Mouse (Mus musculus): ENCODE data around the gene Ipo9.

Ipo9 gene

DNA sequence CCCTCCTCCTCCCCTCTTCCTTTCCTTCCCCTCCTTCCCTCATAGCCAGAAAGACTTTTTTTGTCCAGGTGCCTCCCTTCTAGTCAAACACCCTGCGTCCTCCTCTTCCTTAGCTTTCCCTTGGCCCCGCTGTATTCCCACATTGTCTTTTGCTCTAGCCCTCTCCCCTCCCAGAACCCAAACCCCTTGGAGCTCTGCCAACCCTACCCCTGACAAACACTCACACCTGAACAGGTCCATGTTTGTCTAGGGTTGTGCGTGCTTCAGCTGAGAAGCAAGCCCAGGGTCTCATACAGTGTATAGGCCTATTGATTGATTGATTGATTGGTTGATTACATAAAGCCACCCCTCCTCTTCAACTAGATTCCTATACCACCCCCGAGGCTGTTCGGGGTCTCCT, 60.9 kb downstream of the Ipo9 start:
- Histone ChIP-seq H3K9me3 (ENCODE audit: low read length) (no peaks in the 10 kb centered on the region), H3K4me1 (replicated peaks; ENCODE audit: low read depth, low read length) (peaks cover 46% of the 10 kb centered on the region), H3K27me3 (ENCODE audit: insufficient read depth, low read length) (peaks cover 44% of the 10 kb centered on the region), H3K4me3 (replicated peaks; ENCODE audit: low read length) (0 out of 2 replicates have a peak overlapping the region, but pooled peaks have one; percentile 75), H3K36me3 (ENCODE audit: insufficient read depth, low read length) (no peaks in the 10 kb centered on the region)
- TF ChIP-seq NANOG (IDR thresholded peaks at IDR 0.05; ENCODE audit: borderline replicate concordance, low read length) (no peak), POU5F1 (IDR thresholded peaks at IDR 0.05; ENCODE audit: borderline replicate concordance, low read length) (no peak), CTCF (conservative IDR thresholded peaks at IDR 0.05; ENCODE audit: low read length) (no peak)

DNA sequence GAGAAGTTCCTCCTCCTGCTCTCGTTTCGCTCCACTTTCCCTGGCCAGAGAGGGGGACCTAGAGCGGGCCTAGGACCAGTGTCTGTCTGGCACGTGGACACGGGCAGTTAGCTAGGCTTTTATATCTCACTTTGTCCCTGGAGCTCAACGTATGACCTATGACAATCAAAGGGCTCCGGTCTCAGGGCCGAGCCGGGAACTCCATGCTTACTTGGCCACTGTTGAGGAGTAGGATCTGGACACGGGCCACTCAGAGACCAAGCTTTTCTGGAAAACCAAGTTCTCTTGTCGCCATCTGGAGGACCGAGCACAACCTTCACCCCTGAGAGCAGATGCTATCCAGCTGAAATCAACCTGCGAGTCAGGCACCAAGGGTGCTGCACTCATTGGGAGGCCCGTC, 61.3 kb downstream of the Ipo9 start:
- H3K27me3 ChIP-seq (ENCODE audit: insufficient read depth, low read length) = peaks cover 40% of the 10 kb centered on the region
- H3K4me1 ChIP-seq (replicated peaks; ENCODE audit: low read depth, low read length) = peaks cover 46% of the 10 kb centered on the region
- TF ChIP-seq CTCF (conservative IDR thresholded peaks at IDR 0.05; ENCODE audit: low read length) (no peak), POU5F1 (IDR thresholded peaks at IDR 0.05; ENCODE audit: borderline replicate concordance, low read length) (no peak), NANOG (IDR thresholded peaks at IDR 0.05; ENCODE audit: borderline replicate concordance, low read length) (no peak)
- no peaks in the 10 kb centered on the region for H3K9me3 ChIP-seq (ENCODE audit: low read length)
- H3K36me3 ChIP-seq (ENCODE audit: insufficient read depth, low read length) = no peaks in the 10 kb centered on the region
- H3K4me3 ChIP-seq (replicated peaks; ENCODE audit: low read length) = peak overlapping the region; percentile 75

DNA sequence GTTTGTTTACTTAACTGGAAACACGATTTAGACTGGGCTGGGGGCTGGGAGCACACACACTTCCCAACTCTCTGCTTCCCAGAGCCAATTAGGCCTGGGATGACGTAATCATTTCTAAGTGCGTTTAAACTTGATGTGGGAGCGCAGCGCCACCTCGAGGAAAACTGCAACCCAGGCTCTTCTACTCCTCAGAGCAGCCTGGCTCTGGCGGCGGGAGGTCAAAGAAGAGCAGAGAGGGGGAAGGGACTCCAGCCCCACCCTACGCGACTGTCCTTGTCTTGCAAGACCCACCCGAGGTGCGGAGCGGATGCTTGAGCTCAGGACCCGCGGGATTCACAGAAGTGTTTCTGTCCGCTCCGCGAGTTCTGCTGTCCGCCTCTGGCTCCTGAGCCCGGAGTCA, 62.1 kb downstream of the Ipo9 start:
- Histone ChIP-seq H3K36me3 (ENCODE audit: insufficient read depth, low read length) (no peaks in the 10 kb centered on the region), H3K4me1 (replicated peaks; ENCODE audit: low read depth, low read length) (peaks cover 51% of the 10 kb centered on the region), H3K27me3 (ENCODE audit: insufficient read depth, low read length) (peaks cover 34% of the 10 kb centered on the region), H3K4me3 (replicated peaks; ENCODE audit: low read length) (peak overlapping the region; percentile 75), H3K9me3 (ENCODE audit: low read length) (no peaks in the 10 kb centered on the region)
- TF ChIP-seq NANOG (IDR thresholded peaks at IDR 0.05; ENCODE audit: borderline replicate concordance, low read length) (no peak), CTCF (conservative IDR thresholded peaks at IDR 0.05; ENCODE audit: low read length) (peak; percentile 74), POU5F1 (IDR thresholded peaks at IDR 0.05; ENCODE audit: borderline replicate concordance, low read length) (no peak)

GRCm38 (mm10) chr1:135367595-135367994, 62.7 kb downstream of the Ipo9 start:
- Histone ChIP-seq H3K27me3 (ENCODE audit: insufficient read depth, low read length) (peaks cover 28% of the 10 kb centered on the region), H3K36me3 (ENCODE audit: insufficient read depth, low read length) (no peaks in the 10 kb centered on the region), H3K4me1 (replicated peaks; ENCODE audit: low read depth, low read length) (peaks cover 51% of the 10 kb centered on the region), H3K9me3 (ENCODE audit: low read length) (no peaks in the 10 kb centered on the region), H3K4me3 (replicated peaks; ENCODE audit: low read length) (no peak overlapping the region)
- TF ChIP-seq POU5F1 (IDR thresholded peaks at IDR 0.05; ENCODE audit: borderline replicate concordance, low read length) = no peak
- TF ChIP-seq CTCF (conservative IDR thresholded peaks at IDR 0.05; ENCODE audit: low read length) = no peak
- no peak for TF ChIP-seq NANOG (IDR thresholded peaks at IDR 0.05; ENCODE audit: borderline replicate concordance, low read length)

GRCm38 (mm10) chr1:135367005-135367404, 63.3 kb downstream of the Ipo9 start:
- no peaks in the 10 kb centered on the region for H3K9me3 ChIP-seq (ENCODE audit: low read length)
- peaks cover 22% of the 10 kb centered on the region for H3K27me3 ChIP-seq (ENCODE audit: insufficient read depth, low read length)
- no peak overlapping the region for H3K4me3 ChIP-seq (replicated peaks; ENCODE audit: low read length)
- peaks cover 51% of the 10 kb centered on the region for H3K4me1 ChIP-seq (replicated peaks; ENCODE audit: low read depth, low read length)
- H3K36me3 ChIP-seq (ENCODE audit: insufficient read depth, low read length) = no peaks in the 10 kb centered on the region
- TF ChIP-seq CTCF (conservative IDR thresholded peaks at IDR 0.05; ENCODE audit: low read length) (no peak), NANOG (IDR thresholded peaks at IDR 0.05; ENCODE audit: borderline replicate concordance, low read length) (no peak), POU5F1 (IDR thresholded peaks at IDR 0.05; ENCODE audit: borderline replicate concordance, low read length) (no peak)

DNA sequence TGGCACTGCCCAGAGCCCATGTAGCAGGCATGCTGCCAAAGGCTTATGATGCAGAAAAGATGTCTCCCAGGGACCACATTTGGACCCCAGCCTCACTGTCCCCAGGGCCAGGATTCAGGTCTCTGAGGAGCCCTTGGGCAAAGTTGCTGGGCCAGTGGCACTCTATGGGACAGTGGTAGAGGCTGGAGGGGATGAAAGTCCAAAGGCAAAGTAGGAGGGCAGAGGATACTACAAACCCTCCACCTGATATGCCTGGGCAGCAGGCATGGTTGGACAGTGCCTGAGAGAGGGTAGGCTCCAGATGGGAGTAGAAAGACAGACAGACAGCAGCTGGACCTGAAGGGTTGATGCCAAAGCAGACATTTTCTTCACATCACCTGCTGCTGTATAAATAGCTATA, 63.9 kb downstream of the Ipo9 start:
- TF ChIP-seq POU5F1 (IDR thresholded peaks at IDR 0.05; ENCODE audit: borderline replicate concordance, low read length) = no peak
- Histone ChIP-seq H3K36me3 (ENCODE audit: insufficient read depth, low read length) (no peaks in the 10 kb centered on the region), H3K4me3 (replicated peaks; ENCODE audit: low read length) (no peak overlapping the region), H3K9me3 (ENCODE audit: low read length) (no peaks in the 10 kb centered on the region), H3K4me1 (replicated peaks; ENCODE audit: low read depth, low read length) (peaks cover 51% of the 10 kb centered on the region), H3K27me3 (ENCODE audit: insufficient read depth, low read length) (peaks cover 16% of the 10 kb centered on the region)

GRCm38 (mm10) chr1:135363446-135363845, 66.9 kb downstream of the Ipo9 start:
- peaks cover 7% of the 10 kb centered on the region; the same call in 1 of the 2 replicates for H3K27me3 ChIP-seq (ENCODE audit: insufficient read depth, low read length)
- no peak for TF ChIP-seq CTCF (conservative IDR thresholded peaks at IDR 0.05; ENCODE audit: low read length)
- no peak for TF ChIP-seq POU5F1 (IDR thresholded peaks at IDR 0.05; ENCODE audit: borderline replicate concordance, low read length)
- TF ChIP-seq NANOG (IDR thresholded peaks at IDR 0.05; ENCODE audit: borderline replicate concordance, low read length) = no peak
- no peaks in the 10 kb centered on the region for H3K9me3 ChIP-seq (ENCODE audit: low read length)
- H3K4me1 ChIP-seq (replicated peaks; ENCODE audit: low read depth, low read length) = peaks cover 48% of the 10 kb centered on the region
- H3K36me3 ChIP-seq (ENCODE audit: insufficient read depth, low read length) = no peaks in the 10 kb centered on the region
- H3K4me3 ChIP-seq (replicated peaks; ENCODE audit: low read length) = no peak overlapping the region

DNA sequence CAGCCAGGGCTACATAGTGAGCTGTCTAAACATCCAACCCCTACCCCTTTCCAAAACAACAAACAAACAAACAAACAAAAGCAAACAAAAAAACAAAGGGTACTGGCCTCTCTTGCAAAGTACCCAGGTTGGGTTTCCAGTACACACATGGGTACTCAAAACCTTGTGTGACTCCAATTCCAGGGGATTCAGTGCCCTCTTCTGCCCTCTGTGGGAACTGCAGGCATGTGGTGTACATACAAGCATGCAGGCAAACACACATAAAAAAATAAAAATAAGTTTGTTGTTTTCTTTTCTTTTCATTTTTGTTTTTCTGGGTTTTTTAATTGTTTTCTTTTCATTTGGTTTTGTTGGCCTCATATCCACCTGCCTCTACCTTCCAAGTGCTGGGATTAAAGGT, 68.2 kb downstream of the Ipo9 start:
- Histone ChIP-seq H3K4me3 (replicated peaks; ENCODE audit: low read length) (no peak overlapping the region), H3K36me3 (ENCODE audit: insufficient read depth, low read length) (no peaks in the 10 kb centered on the region), H3K9me3 (ENCODE audit: low read length) (no peaks in the 10 kb centered on the region), H3K4me1 (replicated peaks; ENCODE audit: low read depth, low read length) (peaks cover 42% of the 10 kb centered on the region), H3K27me3 (ENCODE audit: insufficient read depth, low read length) (peaks cover 16% of the 10 kb centered on the region; the same call in 1 of the 2 replicates)
- TF ChIP-seq POU5F1 (IDR thresholded peaks at IDR 0.05; ENCODE audit: borderline replicate concordance, low read length) (no peak), CTCF (conservative IDR thresholded peaks at IDR 0.05; ENCODE audit: low read length) (peak; percentile 62)

- Histone ChIP-seq H3K9me3 (ENCODE audit: low read length) (no peaks in the 10 kb centered on the region), H3K4me3 (replicated peaks; ENCODE audit: low read length) (no peak overlapping the region), H3K36me3 (ENCODE audit: insufficient read depth, low read length) (no peaks in the 10 kb centered on the region), H3K4me1 (replicated peaks; ENCODE audit: low read depth, low read length) (peaks cover 37% of the 10 kb centered on the region), H3K27me3 (ENCODE audit: insufficient read depth, low read length) (peaks cover 19% of the 10 kb centered on the region)
- no peak for TF ChIP-seq NANOG (IDR thresholded peaks at IDR 0.05; ENCODE audit: borderline replicate concordance, low read length)
- TF ChIP-seq POU5F1 (IDR thresholded peaks at IDR 0.05; ENCODE audit: borderline replicate concordance, low read length) = no peak
- TF ChIP-seq CTCF (conservative IDR thresholded peaks at IDR 0.05; ENCODE audit: low read length) = no peak
Measured at GRCm38 (mm10) chr1:135361491-135361890, 68.8 kb downstream of the Ipo9 start.
